Mouse (Mus musculus) E14TG2a.4 (cell line): Measurements from ENCODE around the gene Fnip2.
"Not testable (repeated sequence)": the region's sequence is repeated elsewhere in the genome, so short reads cannot be mapped to it uniquely, and the experiment has no call there.

ENCODE experiments used
- H3K27me3 ChIP-seq: 2 replicates; pipeline ENCODE4 v1.6.1; 2014; ENCODE audit warnings: low read length, control low read depth; ENCODE audit not compliant: insufficient read depth
- H3K36me3 ChIP-seq: 2 replicates; pipeline ENCODE4 v1.6.1; 2014; ENCODE audit warnings: low read length, control low read depth; ENCODE audit not compliant: insufficient read depth
- H3K4me1 ChIP-seq: replicated peaks from 2 replicates; pipeline ENCODE4 v1.6.1; 2014; ENCODE audit warnings: low read depth, low read length, control low read depth
- H3K4me3 ChIP-seq: replicated peaks from 2 replicates; pipeline ENCODE4 v1.5.1; 2014; ENCODE audit warnings: mild to moderate bottlenecking, low read length
- H3K9me3 ChIP-seq: 2 replicates; pipeline ENCODE4 v1.6.1; 2014; ENCODE audit warnings: low read length, control low read depth
- CTCF ChIP-seq: conservative IDR thresholded peaks from 2 replicates; pipeline ENCODE4 v1.5.1; 2014; ENCODE audit warnings: low read length
- NANOG ChIP-seq: IDR thresholded peaks from 2 replicates; pipeline ENCODE4 v1.6.1; 2014; ENCODE audit warnings: borderline replicate concordance, low read length, mixed read lengths
- POU5F1 ChIP-seq: IDR thresholded peaks from 2 replicates; pipeline ENCODE4 v1.6.1; 2014; ENCODE audit warnings: low read length, borderline replicate concordance

Gene Fnip2

DNA sequence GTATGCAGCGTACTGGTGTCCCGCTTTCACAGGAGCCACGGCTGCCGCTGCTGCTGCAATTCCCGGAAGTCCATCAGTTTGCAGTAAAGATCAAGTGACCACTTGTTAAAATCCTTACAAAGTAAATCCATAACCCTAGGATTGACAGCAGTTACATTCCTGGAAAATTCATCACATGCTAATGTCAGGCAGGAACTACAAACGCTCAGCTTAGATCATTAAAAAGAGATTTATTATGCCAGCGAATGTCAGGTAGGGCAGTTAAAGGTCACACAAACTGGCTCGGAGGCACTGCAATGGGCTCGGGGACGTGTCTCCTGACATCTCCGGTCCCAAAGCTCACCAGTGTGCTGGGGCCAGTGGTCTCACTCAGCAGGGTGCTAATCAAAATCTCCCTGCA is 111.8 kb downstream of the Fnip2 start:
- Histone ChIP-seq H3K9me3 (no peaks in the 10 kb centered on the region), H3K36me3 (peaks cover 32% of the 10 kb centered on the region), H3K4me1 (peaks cover 7% of the 10 kb centered on the region), H3K27me3 (no peaks in the 10 kb centered on the region), H3K4me3 (no peak overlapping the region)
- TF ChIP-seq NANOG: no peak

GRCm38 (mm10) chr3:79452696-79453263 is 114.8 kb downstream of the Fnip2 start:
- TF ChIP-seq CTCF (no peak), POU5F1 (no peak), NANOG (no peak)
- no peaks in the 10 kb centered on the region for H3K27me3 ChIP-seq
- no peak overlapping the region for H3K4me3 ChIP-seq
- peaks cover 10% of the 10 kb centered on the region for H3K36me3 ChIP-seq
- H3K4me1 ChIP-seq: peaks cover 7% of the 10 kb centered on the region
- no peaks in the 10 kb centered on the region for H3K9me3 ChIP-seq

DNA sequence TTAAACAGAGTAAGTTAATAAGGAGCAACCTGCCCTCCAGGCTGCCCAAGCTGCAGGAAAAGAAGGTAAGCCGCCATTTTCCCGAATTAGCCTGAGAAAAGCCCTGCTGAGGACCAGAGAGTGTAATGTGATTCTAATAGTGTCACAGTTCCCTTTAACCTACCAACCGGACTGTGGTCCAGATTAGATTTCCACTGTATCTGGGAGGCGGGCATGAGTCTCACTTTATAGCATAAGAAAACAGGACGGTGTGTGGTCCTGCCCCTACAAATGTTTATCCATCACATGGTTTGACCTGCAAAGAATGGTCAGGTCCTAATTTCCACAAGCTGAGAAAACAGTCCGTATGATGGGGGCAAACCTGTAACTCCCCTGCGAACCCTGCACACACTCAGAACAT is 118.2 kb downstream of the Fnip2 start:
- Histone ChIP-seq H3K36me3 (no peaks in the 10 kb centered on the region), H3K27me3 (no peaks in the 10 kb centered on the region), H3K9me3 (no peaks in the 10 kb centered on the region), H3K4me1 (peaks cover 7% of the 10 kb centered on the region), H3K4me3 (no peak overlapping the region)
- TF ChIP-seq POU5F1 (no peak), NANOG (no peak), CTCF (no peak)

DNA sequence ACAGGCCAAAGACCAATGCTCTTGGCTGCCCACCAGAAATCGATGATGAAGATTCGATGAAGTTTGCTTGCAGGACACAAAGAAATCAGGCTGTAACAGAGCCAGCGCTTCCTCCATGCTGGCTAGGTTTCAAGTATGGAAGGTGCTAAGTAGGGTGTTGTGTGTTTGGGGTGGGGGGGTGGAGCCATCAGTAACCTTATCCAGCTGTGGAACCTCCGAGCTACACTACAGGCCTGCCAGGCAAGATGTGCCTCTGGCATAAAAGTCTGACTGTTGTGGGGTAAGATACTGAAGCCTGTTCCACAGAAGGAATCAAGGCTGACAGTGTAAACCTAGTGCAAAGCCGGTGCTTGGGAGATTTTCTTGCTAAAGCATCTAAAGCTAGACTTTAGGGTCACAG is 119.2 kb downstream of the Fnip2 start:
- H3K4me3 ChIP-seq: no peak overlapping the region
- H3K36me3 ChIP-seq: no peaks in the 10 kb centered on the region
- H3K27me3 ChIP-seq: no peaks in the 10 kb centered on the region
- no peaks in the 10 kb centered on the region for H3K9me3 ChIP-seq
- H3K4me1 ChIP-seq: peaks cover 7% of the 10 kb centered on the region
- TF ChIP-seq NANOG (no peak), POU5F1 (no peak), CTCF (no peak)

- H3K9me3 ChIP-seq, H3K27me3 ChIP-seq, H3K4me1 ChIP-seq, H3K4me3 ChIP-seq, H3K36me3 ChIP-seq: not testable (repeated sequence)
Measured at GRCm38 (mm10) chr3:79446648-79447047, 120.9 kb downstream of the Fnip2 start.

GRCm38 (mm10) chr3:79446124-79446523 is 121.5 kb downstream of the Fnip2 start:
- peaks cover 4% of the 10 kb centered on the region for H3K27me3 ChIP-seq
- H3K4me1 ChIP-seq: no peaks in the 10 kb centered on the region
- no peak overlapping the region for H3K4me3 ChIP-seq
- H3K9me3 ChIP-seq: no peaks in the 10 kb centered on the region
- no peak for TF ChIP-seq POU5F1
- no peak for TF ChIP-seq NANOG
- peak; percentile 76 for TF ChIP-seq CTCF
- no peaks in the 10 kb centered on the region for H3K36me3 ChIP-seq

- Histone ChIP-seq H3K36me3 (no peaks in the 10 kb centered on the region), H3K4me3 (no peak overlapping the region), H3K27me3 (peaks cover 8% of the 10 kb centered on the region), H3K4me1 (no peaks in the 10 kb centered on the region), H3K9me3 (no peaks in the 10 kb centered on the region)
- TF ChIP-seq NANOG (no peak), POU5F1 (no peak), CTCF (no peak)
Measured at GRCm38 (mm10) chr3:79445041-79445440, 122.6 kb downstream of the Fnip2 start.

DNA sequence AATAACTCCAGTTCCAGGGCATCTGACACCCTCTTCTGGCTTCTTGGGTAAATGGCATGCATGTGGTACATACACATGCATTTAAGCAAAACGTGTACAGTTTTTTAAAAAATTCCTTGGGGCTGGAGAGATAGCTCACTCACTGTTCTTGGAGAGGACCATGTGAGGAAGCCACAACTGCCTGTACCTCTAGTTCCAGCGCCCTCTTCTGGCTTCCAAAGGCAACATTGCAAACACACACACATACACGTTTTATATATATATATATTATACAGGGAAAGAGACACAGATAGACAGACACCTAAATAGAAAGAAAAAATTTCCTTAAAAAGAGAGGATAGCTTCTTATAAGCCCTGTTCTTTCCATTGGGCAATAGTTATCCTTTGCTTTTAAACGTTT is 123.7 kb downstream of the Fnip2 start:
- Histone ChIP-seq H3K4me1 (no peaks in the 10 kb centered on the region), H3K36me3 (no peaks in the 10 kb centered on the region)
- peak; percentile 21; the same call in 1 of the 2 replicates for TF ChIP-seq CTCF
- no peak for TF ChIP-seq NANOG
- no peak for TF ChIP-seq POU5F1

GRCm38 (mm10) chr3:79440976-79441491 is 126.6 kb downstream of the Fnip2 start:
- H3K9me3 ChIP-seq: no peaks in the 10 kb centered on the region
- no peak overlapping the region for H3K4me3 ChIP-seq

More for the DNA sequence above, 123.7 kb downstream of the Fnip2 start:
- H3K9me3 ChIP-seq: no peaks in the 10 kb centered on the region
- H3K27me3 ChIP-seq: peaks cover 13% of the 10 kb centered on the region
- H3K4me3 ChIP-seq: no peak overlapping the region

More at GRCm38 (mm10) chr3:79440976-79441491, 126.6 kb downstream of the Fnip2 start:
- TF ChIP-seq POU5F1 (no peak), CTCF (no peak), NANOG (no peak)
- Histone ChIP-seq H3K4me1 (peaks cover 12% of the 10 kb centered on the region), H3K27me3 (peaks cover 35% of the 10 kb centered on the region), H3K36me3 (no peaks in the 10 kb centered on the region)
